Mouse (Mus musculus): ENCODE results near the gene Grik1.

- TF ChIP-seq CTCF (IDR thresholded peaks at IDR 0.05; ENCODE audit: extremely low read depth, insufficient read length, insufficient replicate concordance, low read depth, low read length) (no peak), POLR2A (IDR thresholded peaks at IDR 0.05; ENCODE audit: low read depth, low read length) (no peak)
These were observed 4.1 kb upstream of the Grik1 start for GRCm38 (mm10) chr16:88294209-88294608.
